ENCODE assay signal across 19 mouse cellular contexts in the genomic region with DNA sequence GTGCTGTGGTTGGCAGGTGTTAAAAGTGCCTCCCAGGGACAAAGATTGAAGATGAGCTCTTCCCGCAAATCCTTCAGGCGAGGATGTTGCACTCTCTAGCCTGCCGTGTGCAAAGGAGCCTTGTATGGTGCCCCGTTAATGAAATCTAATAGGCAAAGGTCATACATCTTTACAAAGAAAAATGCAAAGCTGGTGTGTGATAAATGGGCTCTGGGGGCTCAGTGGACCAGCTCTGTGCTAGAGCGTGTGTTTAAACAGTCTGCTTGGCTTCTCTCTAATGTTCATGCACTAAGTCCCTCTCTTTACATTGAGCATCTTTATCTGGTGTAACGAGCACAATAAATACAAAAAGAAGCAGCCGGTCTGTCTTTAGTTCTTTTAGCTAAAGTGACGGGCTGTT.
A peak's percentile ranks its signal among the peaks of the same experiment; 100 is the strongest.
DNase-seq lines count a peak whose midpoint lies in the region; ATAC-seq and TF ChIP-seq lines count a peak whose summit lies in the region.
"Had no signal": no experiment of that assay in that cellular context is flagged by ENCODE, and none has a peak within 500 bp of the region (broad histone marks: within the 10 kb centered on the region; RNA-seq: fewer than 3 reads in every experiment).

No protein-coding gene starts in this region.

- no peaks in the 10 kb centered on the region for H3K9me3 ChIP-seq in midbrain, embryonic 11.5 days (ENCODE audit: control insufficient read depth, low read length)
- no peaks in the 10 kb centered on the region for H3K9me3 ChIP-seq in midbrain, embryonic 16.5 days (replicated peaks; ENCODE audit: control insufficient read depth, low read length, poor library complexity, severe bottlenecking)
- no peaks in the 10 kb centered on the region for H3K9me3 ChIP-seq in neural tube, embryonic 12.5 days
- no peaks in the 10 kb centered on the region for H3K9me3 ChIP-seq in neural tube, embryonic 15.5 days (replicated peaks)
- H3K9me3 ChIP-seq: embryonic facial prominence, embryonic 13.5 days; forebrain, embryonic 12.5 days; heart, embryonic 12.5 days had no signal

- H3K27me3 ChIP-seq in midbrain, embryonic 11.5 days (ENCODE audit: control insufficient read depth, insufficient read depth, low read length), result no peaks in the 10 kb centered on the region
- no peaks in the 10 kb centered on the region for H3K27me3 ChIP-seq in midbrain, embryonic 16.5 days (ENCODE audit: control insufficient read depth, insufficient read depth, low read depth, low read length)
- H3K27me3 ChIP-seq in neural tube, embryonic 12.5 days (replicated peaks), result no peaks in the 10 kb centered on the region
- no peaks in the 10 kb centered on the region for H3K27me3 ChIP-seq in neural tube, embryonic 15.5 days (replicated peaks)
- no peaks in the 10 kb centered on the region for H3K27me3 ChIP-seq in cerebellum, adult 2 months (ENCODE audit: control insufficient read depth, insufficient read depth, low read length)
- H3K27me3 ChIP-seq: forebrain, embryonic 12.5 days; heart, embryonic 12.5 days had no signal

- 48% methylated on average over 8 of the region's 8 CpGs for WGBS in midbrain, embryonic 11.5 days
- WGBS in midbrain, embryonic 16.5 days, result 28% methylated on average over 8 of the region's 8 CpGs
- WGBS in neural tube, embryonic 12.5 days, result 39% methylated on average over 8 of the region's 8 CpGs
- 26% methylated on average over 8 of the region's 8 CpGs for WGBS in neural tube, embryonic 15.5 days
- WGBS in cerebellum, adult 2 months, result 70% methylated on average over 8 of the region's 8 CpGs

- no peaks in the 10 kb centered on the region for H3K36me3 ChIP-seq in midbrain, embryonic 11.5 days (ENCODE audit: control insufficient read depth, insufficient read depth, low read length)
- H3K36me3 ChIP-seq in midbrain, embryonic 16.5 days (ENCODE audit: control insufficient read depth, insufficient read depth, low read length), result no peaks in the 10 kb centered on the region
- H3K36me3 ChIP-seq in neural tube, embryonic 12.5 days, result no peaks in the 10 kb centered on the region
- no peaks in the 10 kb centered on the region for H3K36me3 ChIP-seq in neural tube, embryonic 15.5 days
- H3K36me3 ChIP-seq: embryonic facial prominence, embryonic 13.5 days; forebrain, embryonic 12.5 days; heart, embryonic 12.5 days had no signal

- H3K9ac ChIP-seq in midbrain, embryonic 11.5 days (ENCODE audit: low read length), result no peak overlapping the region
- H3K9ac ChIP-seq in midbrain, embryonic 16.5 days (ENCODE audit: low read depth, low read length), result no peak overlapping the region
- no peak overlapping the region for H3K9ac ChIP-seq in neural tube, embryonic 12.5 days
- H3K9ac ChIP-seq in neural tube, embryonic 15.5 days (replicated peaks), result no peak overlapping the region
- H3K9ac ChIP-seq: embryonic facial prominence, embryonic 13.5 days; forebrain, embryonic 12.5 days; heart, embryonic 12.5 days had no signal

- DNase-seq in embryo, embryonic 10 days (ENCODE audit: low spot score), result peak; percentile 7
- no peak for DNase-seq in embryo, embryonic 9.5 days (ENCODE audit: extremely low spot score)
- DNase-seq in midbrain, embryonic 11.5 days (ENCODE audit: low spot score, missing footprints), result peak; percentile 54
- DNase-seq in cerebellum, adult 2 months, result no peak
- no peak for DNase-seq in B cell, adult 2 months
- DNase-seq: adrenal gland, postnatal 10 days; cerebellum, adult 11-12 months; cerebellum, adult 9-11 months; cerebellum, postnatal 36 days; gastrocnemius, postnatal 10 days had no signal

- no peak overlapping the region for H3K4me2 ChIP-seq in midbrain, embryonic 11.5 days
- H3K4me2 ChIP-seq in midbrain, embryonic 16.5 days (ENCODE audit: low read length), result no peak overlapping the region
- H3K4me2 ChIP-seq in neural tube, embryonic 12.5 days (replicated peaks), result no peak overlapping the region
- H3K4me2 ChIP-seq in neural tube, embryonic 15.5 days, result no peak overlapping the region
- H3K4me2 ChIP-seq: embryonic facial prominence, embryonic 13.5 days; forebrain, embryonic 12.5 days; heart, embryonic 12.5 days had no signal

- peak; percentile 46; the same call in 1 of the 2 replicates for ATAC-seq in midbrain, embryonic 11.5 days (ENCODE audit: low FRiP score)
- ATAC-seq in midbrain, embryonic 16.5 days, result no peak
- ATAC-seq in neural tube, embryonic 12.5 days (ENCODE audit: low FRiP score, low read depth), result 0 out of 2 replicates have a peak, but pooled peaks have one; percentile 25
- ATAC-seq in neural tube, embryonic 15.5 days (ENCODE audit: low FRiP score), result no peak
- ATAC-seq: forebrain, embryonic 16.5 days; hindbrain, embryonic 16.5 days; inflammation-experienced regulatory T-cells, adult 6 months had no signal

- no peak overlapping the region for H3K27ac ChIP-seq in midbrain, embryonic 11.5 days (ENCODE audit: low read depth, low read length)
- H3K27ac ChIP-seq in midbrain, embryonic 16.5 days (ENCODE audit: low read length), result no peak overlapping the region
- H3K27ac ChIP-seq in neural tube, embryonic 12.5 days, result no peak overlapping the region
- no peak overlapping the region for H3K27ac ChIP-seq in neural tube, embryonic 15.5 days (replicated peaks)
- no peak overlapping the region for H3K27ac ChIP-seq in cerebellum, adult 2 months (ENCODE audit: insufficient read depth, low read length)
- H3K27ac ChIP-seq: embryonic facial prominence, embryonic 13.5 days; forebrain, embryonic 12.5 days had no signal

- H3K4me1 ChIP-seq in midbrain, embryonic 11.5 days (ENCODE audit: control insufficient read depth, insufficient read depth, low read length), result 0 out of 2 replicates have a peak, but pooled peaks cover 2% of the 10 kb centered on the region
- no peaks in the 10 kb centered on the region for H3K4me1 ChIP-seq in midbrain, embryonic 16.5 days (ENCODE audit: control insufficient read depth, insufficient read depth, low read length)
- no peaks in the 10 kb centered on the region for H3K4me1 ChIP-seq in neural tube, embryonic 12.5 days
- peaks cover 4% of the 10 kb centered on the region for H3K4me1 ChIP-seq in neural tube, embryonic 15.5 days
- no peaks in the 10 kb centered on the region for H3K4me1 ChIP-seq in cerebellum, adult 2 months (ENCODE audit: control insufficient read depth, insufficient read depth, low read length)
- H3K4me1 ChIP-seq: embryonic facial prominence, embryonic 13.5 days had no signal

- H3K4me3 ChIP-seq in midbrain, embryonic 11.5 days (ENCODE audit: low read depth, low read length), result no peak overlapping the region
- no peak overlapping the region for H3K4me3 ChIP-seq in midbrain, embryonic 16.5 days (ENCODE audit: low read depth, low read length)
- no peak overlapping the region for H3K4me3 ChIP-seq in neural tube, embryonic 12.5 days
- H3K4me3 ChIP-seq in neural tube, embryonic 15.5 days (replicated peaks), result no peak overlapping the region
- H3K4me3 ChIP-seq in cerebellum, adult 2 months (replicated peaks; ENCODE audit: insufficient read depth, low read depth, low read length), result no peak overlapping the region
- H3K4me3 ChIP-seq: embryonic facial prominence, embryonic 13.5 days; forebrain, embryonic 12.5 days; heart, embryonic 12.5 days had no signal

- TF ChIP-seq CTCF in cerebellum, adult 2 months (IDR thresholded peaks at IDR 0.05; ENCODE audit: borderline replicate concordance, insufficient read depth, low read depth, low read length), result no peak

- TF ChIP-seq POLR2A in cerebellum, adult 2 months (IDR thresholded peaks at IDR 0.05; ENCODE audit: borderline replicate concordance, insufficient read depth, low read length), result no peak

Comparison
In these comparisons a context has a peak if more than half of its experiments do, and no peak if none do; other contexts are left out.
1. DNase-seq: peak in embryo, embryonic 10 days (single experiment) and midbrain, embryonic 11.5 days (single experiment); none in embryo, embryonic 9.5 days (single experiment), cerebellum, adult 2 months (0 of 2) and B cell, adult 2 months (0 of 2).
2. ATAC-seq: peak in midbrain, embryonic 11.5 days (single experiment) and neural tube, embryonic 12.5 days (single experiment); none in midbrain, embryonic 16.5 days (single experiment) and neural tube, embryonic 15.5 days (single experiment).